Mouse (Mus musculus) intestine, embryonic 16.5 days (tissue): ENCODE data around the gene Stn1. TPM values are rescaled to one million over a fixed set of nuclear protein-coding genes. Genes with fewer than 3 reads are reported as not detected.

Source experiments
- ATAC-seq: fragments of 200-750 bp; cut with Nextera tagmentation; 2 replicates; pipeline ENCODE4 v1.8.0; 2017; ENCODE audit warnings: moderate TSS enrichment, moderate library complexity
- H3K27ac ChIP-seq: fragments of 300-500 bp; sonication (generic); 2 replicates; pipeline ENCODE4 v1.5.1; 2014; ENCODE audit warnings: mild to moderate bottlenecking, low read length
- H3K27me3 ChIP-seq: fragments of 300-500 bp; sonication (generic); replicated peaks from 2 replicates; pipeline ENCODE4 v1.6.1; 2014; ENCODE audit warnings: low read length, control low read depth, mixed read lengths; ENCODE audit not compliant: control insufficient read depth, insufficient read depth
- H3K36me3 ChIP-seq: fragments of 300-500 bp; sonication (generic); 2 replicates; pipeline ENCODE4 v1.6.1; 2014; ENCODE audit warnings: low read length, control low read depth; ENCODE audit not compliant: control insufficient read depth, insufficient read depth
- H3K4me1 ChIP-seq: fragments of 300-500 bp; sonication (generic); 2 replicates; pipeline ENCODE4 v1.6.1; 2014; ENCODE audit warnings: low read length, control low read depth, mixed read lengths; ENCODE audit not compliant: control insufficient read depth, insufficient read depth
- H3K4me2 ChIP-seq: fragments of 300-500 bp; sonication (generic); 2 replicates; pipeline ENCODE4 v1.6.1; 2014; ENCODE audit warnings: low read depth, low read length, control low read depth
- H3K4me3 ChIP-seq: fragments of 300-500 bp; sonication (generic); 2 replicates; pipeline ENCODE4 v1.5.1; 2014; ENCODE audit warnings: mild to moderate bottlenecking, low read length
- H3K9ac ChIP-seq: fragments of 300-500 bp; sonication (generic); 2 replicates; pipeline ENCODE4 v1.6.1; 2014; ENCODE audit warnings: low read depth, low read length
- H3K9me3 ChIP-seq: fragments of 300-500 bp; sonication (generic); 2 replicates; pipeline ENCODE4 v1.6.1; 2016; ENCODE audit warnings: low read length, control low read depth; ENCODE audit not compliant: control insufficient read depth
- WGBS: fragments of 180-500 bp; shearing (Covaris S2); extraction: QIAGEN DNeasy Blood & Tissue Kit; methylation state at CpG from one replicate; pipeline ENCODE4 v1.1.7; 2014; 5-methylcytosine and 5-hydroxymethylcytosine counted together
- polyA plus RNA-seq: library from polyadenylated mRNA; unstranded; fragments of >200 nt; fragmentation: Nextera tagmentation; extraction: Ambion mirVana; gene quantifications from 2 replicates; pipeline ENCODE4 v1.2.1, GENCODE M21; 2015

Gene Stn1
- polyA plus RNA-seq, 1 experiment from 2014 or later: 43.9 TPM

GRCm38 (mm10) chr19:47548432-47549076 lies 11.2 kb upstream of the Stn1 start:
- no peaks in the 10 kb centered on the region for H3K27me3 ChIP-seq
- no peak overlapping the region for H3K4me2 ChIP-seq
- H3K4me1 ChIP-seq: no peaks in the 10 kb centered on the region
- H3K4me3 ChIP-seq: no peak overlapping the region
- H3K9ac ChIP-seq: no peak overlapping the region
- no peak for ATAC-seq
- WGBS: 82% methylated on average over 11 of the region's 11 CpGs
- no peaks in the 10 kb centered on the region for H3K36me3 ChIP-seq
- H3K9me3 ChIP-seq: no peaks in the 10 kb centered on the region
- H3K27ac ChIP-seq: no peak overlapping the region

- Histone ChIP-seq H3K4me2 (no peak overlapping the region), H3K36me3 (no peaks in the 10 kb centered on the region), H3K4me3 (no peak overlapping the region), H3K27me3 (no peaks in the 10 kb centered on the region), H3K27ac (no peak overlapping the region), H3K9ac (no peak overlapping the region), H3K4me1 (no peaks in the 10 kb centered on the region), H3K9me3 (no peaks in the 10 kb centered on the region)
- no peak for ATAC-seq
Measured at GRCm38 (mm10) chr19:47545528-47545927, 8.2 kb upstream of the Stn1 start.

- Histone ChIP-seq H3K4me3 (no peak overlapping the region), H3K36me3 (no peaks in the 10 kb centered on the region), H3K4me1 (no peaks in the 10 kb centered on the region), H3K27me3 (no peaks in the 10 kb centered on the region), H3K27ac (no peak overlapping the region), H3K9me3 (no peaks in the 10 kb centered on the region), H3K4me2 (no peak overlapping the region), H3K9ac (no peak overlapping the region)
- WGBS: 46% methylated on average over 3 of the region's 3 CpGs
- no peak for ATAC-seq
Measured at GRCm38 (mm10) chr19:47545055-47545454, 7.7 kb upstream of the Stn1 start.

- H3K27me3 ChIP-seq: no peaks in the 10 kb centered on the region
- H3K9ac ChIP-seq: 0 out of 2 replicates have a peak overlapping the region, but pooled peaks have one; percentile 2
- H3K9me3 ChIP-seq: no peaks in the 10 kb centered on the region
- no peak overlapping the region for H3K27ac ChIP-seq
- 62% methylated on average over 7 of the region's 7 CpGs for WGBS
- H3K4me2 ChIP-seq: no peak overlapping the region
- H3K4me1 ChIP-seq: peaks cover 17% of the 10 kb centered on the region
- no peak overlapping the region for H3K4me3 ChIP-seq
- no peaks in the 10 kb centered on the region for H3K36me3 ChIP-seq
- no peak for ATAC-seq
Measured at GRCm38 (mm10) chr19:47542441-47542840, 5.1 kb upstream of the Stn1 start.

- H3K27me3 ChIP-seq: no peaks in the 10 kb centered on the region
- H3K9ac ChIP-seq: 0 out of 2 replicates have a peak overlapping the region, but pooled peaks have one; percentile 39
- no peak; the same call in 1 of the 2 replicates for ATAC-seq
- H3K4me2 ChIP-seq: peak overlapping the region; percentile 16; the same call in 1 of the 2 replicates
- 0 out of 2 replicates have a peak overlapping the region, but pooled peaks have one; percentile 8 for H3K4me3 ChIP-seq
- peak overlapping the region; percentile 35; the same call in 1 of the 2 replicates for H3K27ac ChIP-seq
- no peaks in the 10 kb centered on the region for H3K36me3 ChIP-seq
- H3K4me1 ChIP-seq: peaks cover 24% of the 10 kb centered on the region
- no peaks in the 10 kb centered on the region for H3K9me3 ChIP-seq
- WGBS: 11% methylated on average over 6 of the region's 6 CpGs
Measured at GRCm38 (mm10) chr19:47538801-47539200, 1.5 kb upstream of the Stn1 start.

GRCm38 (mm10) chr19:47537879-47538278 lies 572 bp upstream of the Stn1 start:
- Histone ChIP-seq H3K9ac (peak overlapping the region; percentile 72), H3K27ac (peak overlapping the region; percentile 90), H3K36me3 (no peaks in the 10 kb centered on the region), H3K9me3 (no peaks in the 10 kb centered on the region), H3K27me3 (no peaks in the 10 kb centered on the region), H3K4me2 (peak overlapping the region; percentile 63), H3K4me1 (peaks cover 28% of the 10 kb centered on the region), H3K4me3 (peak overlapping the region; percentile 53; the same call in 1 of the 2 replicates)
- ATAC-seq: peak; percentile 42
- 42% methylated on average over 6 of the region's 6 CpGs for WGBS

- Histone ChIP-seq H3K4me3 (peak overlapping the region; percentile 53), H3K36me3 (peaks cover 2% of the 10 kb centered on the region; the same call in 1 of the 2 replicates), H3K4me2 (peak overlapping the region; percentile 63), H3K9ac (peak overlapping the region; percentile 72), H3K9me3 (no peaks in the 10 kb centered on the region), H3K27me3 (no peaks in the 10 kb centered on the region), H3K27ac (peak overlapping the region; percentile 90), H3K4me1 (peaks cover 28% of the 10 kb centered on the region)
- 3% methylated on average over 39 of the region's 39 CpGs for WGBS
- ATAC-seq: peak; percentile 94
Measured at GRCm38 (mm10) chr19:47536521-47537299, 597 bp downstream of the Stn1 start.

- no peaks in the 10 kb centered on the region for H3K9me3 ChIP-seq
- WGBS: 40% methylated on average over 1 of the region's 1 CpGs
- no peak overlapping the region for H3K9ac ChIP-seq
- no peak overlapping the region for H3K4me2 ChIP-seq
- no peak overlapping the region for H3K4me3 ChIP-seq
- no peaks in the 10 kb centered on the region for H3K27me3 ChIP-seq
- no peak for ATAC-seq
- peaks cover 27% of the 10 kb centered on the region for H3K4me1 ChIP-seq
- peaks cover 2% of the 10 kb centered on the region; the same call in 1 of the 2 replicates for H3K36me3 ChIP-seq
- H3K27ac ChIP-seq: no peak overlapping the region
Measured at GRCm38 (mm10) chr19:47534131-47534530, 3.2 kb downstream of the Stn1 start.

GRCm38 (mm10) chr19:47532449-47532848 lies 4.9 kb downstream of the Stn1 start:
- no peak overlapping the region for H3K4me3 ChIP-seq
- H3K9ac ChIP-seq: no peak overlapping the region
- H3K36me3 ChIP-seq: peaks cover 2% of the 10 kb centered on the region; the same call in 1 of the 2 replicates
- H3K27me3 ChIP-seq: no peaks in the 10 kb centered on the region
- no peak overlapping the region for H3K27ac ChIP-seq
- H3K4me2 ChIP-seq: no peak overlapping the region
- ATAC-seq: no peak
- no peaks in the 10 kb centered on the region for H3K9me3 ChIP-seq
- peaks cover 11% of the 10 kb centered on the region for H3K4me1 ChIP-seq
- WGBS: 92% methylated on average over 3 of the region's 3 CpGs
